Mouse (Mus musculus) CD4-positive, CD25-positive, alpha-beta regulatory T cell, adult 2 months (primary cell): ENCODE measurements at regions not wholly inside any gene's neighbourhood (a gene's known extent, or its start where the extent isn't known, plus 50 kb on each side); places are given as distances from the start of the nearest gene placed in this dataset.
"Not testable (repeated sequence)": the region's sequence is repeated elsewhere in the genome, so short reads cannot be mapped to it uniquely, and the experiment has no call there.

Experiments used
- DNase-seq: peaks from one replicate; pipeline ENCODE4 v3.0.0-alpha.2; 2012; ENCODE audit warnings: low read depth, low spot score

DNA sequence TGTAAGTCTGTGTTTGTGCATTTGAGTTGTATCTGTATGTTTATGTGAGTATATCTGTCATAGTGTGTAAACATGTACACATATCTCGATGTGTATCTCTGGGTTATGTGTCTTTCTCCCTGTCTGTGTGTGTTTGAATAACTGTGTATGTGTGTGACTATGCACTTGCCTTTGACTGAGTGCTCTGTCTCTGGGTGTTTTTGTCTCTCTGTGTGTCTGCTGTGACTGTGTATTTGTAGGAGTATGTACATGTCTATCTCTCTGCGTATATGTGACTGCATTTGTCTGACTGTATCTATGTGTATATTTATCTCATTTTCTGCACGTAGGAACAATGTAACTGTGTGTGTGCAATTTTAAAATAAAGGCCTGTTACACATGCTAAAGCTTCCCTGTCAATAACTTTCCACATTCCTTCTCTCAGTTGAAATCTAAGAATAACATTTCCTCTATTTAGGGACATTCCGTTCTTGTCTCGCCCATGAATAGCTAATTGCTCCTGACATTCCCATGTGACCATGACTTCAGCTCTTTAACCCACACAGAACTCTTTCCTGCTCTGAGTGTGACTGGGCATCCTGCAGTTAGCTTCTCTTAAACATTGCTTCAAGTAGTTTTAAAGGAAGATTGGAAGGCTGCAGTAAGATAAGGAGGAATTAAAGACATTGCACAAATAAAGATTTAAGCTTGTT is 257.2 kb upstream of the Klf6 start:
- no peak for DNase-seq

DNA sequence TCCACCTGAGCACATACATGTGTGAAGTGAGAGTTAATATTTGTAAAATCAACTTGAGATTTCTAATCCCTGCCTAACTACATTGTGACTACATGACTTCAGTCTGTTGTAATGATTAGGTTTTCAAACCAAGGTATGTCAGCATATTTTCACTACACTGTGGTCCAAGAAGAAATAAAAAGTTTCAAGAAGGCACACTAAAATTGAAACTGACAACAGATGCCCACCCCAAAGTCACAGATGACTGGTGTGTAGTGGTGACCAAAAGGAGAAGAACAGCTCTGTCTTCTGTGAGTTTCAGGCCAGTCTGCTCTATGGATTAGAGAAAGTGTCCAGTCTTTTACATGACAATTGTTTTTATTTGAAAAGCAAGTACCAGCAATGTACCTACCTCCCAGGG is 255.9 kb upstream of the Klf6 start:
- no peak for DNase-seq

DNA sequence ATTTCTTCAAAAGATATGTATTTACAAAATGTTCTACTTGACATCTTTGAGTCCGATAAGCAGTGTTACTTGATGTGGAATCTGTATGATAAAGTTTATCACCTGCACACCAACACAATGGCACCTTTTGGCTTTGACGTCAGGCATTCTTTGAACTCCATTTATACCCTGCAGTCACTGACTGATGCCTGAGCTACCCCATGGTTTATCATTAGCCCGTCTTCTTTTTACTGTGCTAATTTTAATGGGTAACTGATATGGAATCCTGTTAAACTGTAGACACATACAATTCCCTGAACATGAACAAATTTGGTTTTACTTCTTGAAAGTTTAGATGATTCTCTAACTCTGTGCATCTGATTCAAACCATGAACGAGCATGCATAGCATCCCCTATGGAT is 253.8 kb upstream of the Klf6 start:
- no peak for DNase-seq

DNA sequence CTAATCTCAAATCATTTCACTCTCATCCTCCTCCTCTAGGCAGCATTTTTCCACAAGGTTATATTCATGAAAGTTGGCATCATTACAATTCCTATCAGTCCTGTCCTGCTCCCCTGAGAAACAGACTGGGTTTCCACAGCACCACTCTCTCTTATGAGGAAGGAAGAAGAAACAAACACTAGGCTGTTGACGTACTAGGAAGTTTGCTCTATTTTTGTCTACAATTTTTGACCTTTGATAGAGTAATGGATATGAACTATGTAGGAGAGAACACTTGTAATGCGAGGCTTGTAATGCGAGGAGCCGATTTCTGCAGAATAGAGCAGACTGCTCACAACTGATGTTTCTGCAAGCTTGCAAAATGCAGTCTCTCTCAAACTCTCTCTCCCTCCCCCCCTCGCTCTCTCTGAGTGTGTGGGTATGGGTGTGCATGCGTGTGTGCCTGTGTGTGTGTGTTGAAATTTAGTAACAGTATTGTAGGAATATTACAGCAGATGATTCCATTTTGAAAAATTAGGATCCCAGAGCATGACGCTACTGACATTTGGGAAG is 247.0 kb upstream of the Klf6 start:
- no peak for DNase-seq

DNA sequence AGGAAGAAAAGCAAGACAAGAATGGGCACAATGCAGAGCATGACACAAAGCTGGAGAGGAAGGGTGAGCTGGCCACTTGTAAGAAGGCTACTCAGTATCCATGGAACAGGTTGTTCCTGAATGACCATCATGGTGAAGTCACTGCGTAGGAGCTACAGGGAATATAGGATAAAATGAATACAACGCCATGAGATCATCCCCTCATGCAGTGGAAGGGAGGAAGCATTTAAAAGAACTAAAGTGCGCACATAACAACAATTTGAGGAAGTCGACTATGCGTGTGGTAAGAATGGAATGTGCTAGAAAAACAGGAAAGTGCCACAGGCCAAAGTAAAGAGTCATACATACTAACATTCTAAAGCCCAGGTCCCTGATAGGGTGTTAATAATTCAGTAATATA is 246.4 kb upstream of the Klf6 start:
- no peak for DNase-seq

DNA sequence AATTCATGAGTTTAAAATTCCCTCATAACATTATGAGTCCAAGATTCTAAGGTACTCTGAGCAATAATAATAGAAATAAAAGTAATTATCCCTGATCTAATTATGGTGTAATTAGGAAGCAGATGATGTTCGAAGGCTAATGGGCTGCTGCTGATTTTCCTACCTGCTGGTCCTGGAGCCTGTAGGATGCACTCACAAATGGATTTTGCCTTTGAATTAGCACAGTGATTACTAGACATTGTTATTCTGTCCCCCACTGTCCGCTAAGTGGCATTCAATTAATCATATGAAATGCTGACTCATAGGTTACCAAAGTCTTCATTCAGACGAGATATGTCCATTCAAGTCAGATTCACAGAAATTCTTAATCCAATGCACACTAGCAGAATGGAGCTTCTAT is 246.0 kb upstream of the Klf6 start:
- DNase-seq: no peak

DNA sequence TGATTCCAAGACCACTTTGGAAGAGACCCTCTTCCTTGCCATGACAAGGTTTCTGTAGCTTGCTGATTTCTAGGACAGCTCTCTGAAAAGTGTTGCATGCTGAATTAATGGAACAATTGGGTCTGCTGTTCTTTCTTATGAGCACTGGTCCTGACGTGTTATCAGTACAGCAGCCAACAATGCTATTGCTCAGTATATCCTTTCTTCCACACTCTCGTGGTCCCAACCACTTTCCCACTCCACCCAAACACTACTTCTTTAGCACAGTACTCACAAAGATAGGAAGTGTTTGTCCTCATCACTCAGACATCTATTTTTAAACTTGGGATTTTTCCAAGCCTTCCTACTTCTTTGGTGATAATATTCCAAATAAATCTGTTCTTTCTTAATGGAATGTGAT is 233.2 kb upstream of the Klf6 start:
- no peak for DNase-seq

DNA sequence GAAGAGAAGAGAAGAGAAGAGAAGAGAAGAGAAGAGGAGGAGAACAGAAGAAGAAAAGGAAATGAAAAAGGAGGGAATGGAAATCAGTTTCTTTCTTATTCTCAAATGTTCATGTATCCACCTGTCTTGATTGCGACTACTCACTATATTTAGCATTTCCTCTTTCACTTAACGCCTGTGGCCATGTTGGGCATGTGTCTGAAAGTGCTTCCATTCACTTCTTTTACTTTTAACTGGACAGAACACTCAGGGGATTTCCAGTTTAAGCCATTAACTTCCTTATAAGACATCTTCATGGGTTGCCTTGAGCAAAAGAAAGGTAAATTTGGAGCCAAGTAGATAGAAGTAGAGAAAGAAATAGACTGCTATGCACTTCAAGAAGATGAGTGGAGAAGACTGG is 226.3 kb upstream of the Klf6 start:
- no peak for DNase-seq

DNA sequence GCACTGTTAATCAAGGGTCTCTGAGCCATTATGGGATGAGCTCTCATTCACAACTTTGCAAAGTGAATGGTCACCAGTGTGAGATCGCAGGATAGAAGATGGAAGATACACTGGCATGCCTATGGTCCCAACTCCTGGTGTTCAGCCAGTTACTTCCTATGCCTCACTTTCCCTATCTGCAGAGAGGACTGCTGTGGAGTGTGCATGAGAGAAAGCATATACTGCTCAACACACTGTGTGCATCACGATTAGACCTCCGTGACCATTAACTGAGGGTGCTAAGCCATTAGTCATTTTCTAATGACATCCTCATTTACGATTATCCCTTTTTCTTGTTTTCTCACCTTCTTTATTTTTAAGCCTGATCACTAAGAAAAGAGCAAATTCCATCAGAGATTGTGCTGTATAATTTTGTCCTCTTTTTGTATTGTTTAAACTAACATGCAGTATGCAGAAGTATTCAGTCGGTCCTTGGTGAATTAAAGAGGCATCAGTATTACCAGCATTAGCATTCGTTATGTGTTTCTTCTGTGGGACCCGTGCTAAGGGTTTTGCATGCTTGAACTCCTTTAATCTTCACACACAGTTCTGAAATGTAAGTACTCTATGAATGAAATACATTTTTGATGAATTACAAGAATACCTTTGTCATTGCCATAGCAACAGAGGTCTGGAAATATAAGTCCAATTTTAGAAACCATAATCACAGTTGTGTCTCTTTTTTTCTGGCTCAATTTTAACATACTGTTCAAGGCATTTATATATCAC is 219.4 kb upstream of the Klf6 start:
- DNase-seq: no peak

DNA sequence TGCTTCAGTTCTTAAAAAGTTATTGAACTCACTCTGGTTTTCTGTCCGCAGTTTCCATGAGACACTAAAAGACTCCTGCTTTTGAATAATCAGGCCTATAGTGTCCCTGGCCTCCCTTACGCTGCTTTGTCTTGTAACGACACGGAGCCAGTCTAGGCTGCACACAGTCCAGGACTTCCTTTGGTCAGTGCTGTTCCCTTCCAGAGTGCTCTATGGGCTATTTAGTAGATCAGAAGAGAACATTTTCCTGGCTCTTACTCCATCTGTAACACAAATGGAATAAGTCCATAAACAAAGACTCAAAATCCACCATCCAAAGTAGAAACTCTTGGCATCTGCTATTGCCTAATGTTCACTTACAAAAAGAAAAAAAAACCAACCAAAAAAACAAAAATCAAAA is 213.0 kb upstream of the Klf6 start:
- no peak for DNase-seq

DNA sequence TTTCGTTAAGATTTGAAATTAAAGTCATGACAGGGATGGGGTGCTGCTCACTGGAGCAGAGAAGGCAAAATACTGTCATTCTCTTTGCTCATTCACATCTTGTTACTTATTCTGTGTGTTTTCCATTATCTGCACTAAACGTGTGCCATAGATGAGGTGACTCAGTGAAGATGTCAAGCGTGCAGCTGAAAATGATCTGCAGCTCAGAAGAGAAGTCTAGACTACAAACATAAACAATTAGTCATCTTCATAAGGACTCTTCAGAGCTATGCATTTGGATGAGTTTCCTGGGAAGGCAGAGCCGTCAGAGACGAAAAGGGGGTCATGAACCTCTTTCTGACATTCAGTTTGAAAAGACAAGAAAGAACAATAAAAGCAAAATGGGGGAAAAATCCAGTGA is 203.7 kb upstream of the Klf6 start:
- DNase-seq: no peak

DNA sequence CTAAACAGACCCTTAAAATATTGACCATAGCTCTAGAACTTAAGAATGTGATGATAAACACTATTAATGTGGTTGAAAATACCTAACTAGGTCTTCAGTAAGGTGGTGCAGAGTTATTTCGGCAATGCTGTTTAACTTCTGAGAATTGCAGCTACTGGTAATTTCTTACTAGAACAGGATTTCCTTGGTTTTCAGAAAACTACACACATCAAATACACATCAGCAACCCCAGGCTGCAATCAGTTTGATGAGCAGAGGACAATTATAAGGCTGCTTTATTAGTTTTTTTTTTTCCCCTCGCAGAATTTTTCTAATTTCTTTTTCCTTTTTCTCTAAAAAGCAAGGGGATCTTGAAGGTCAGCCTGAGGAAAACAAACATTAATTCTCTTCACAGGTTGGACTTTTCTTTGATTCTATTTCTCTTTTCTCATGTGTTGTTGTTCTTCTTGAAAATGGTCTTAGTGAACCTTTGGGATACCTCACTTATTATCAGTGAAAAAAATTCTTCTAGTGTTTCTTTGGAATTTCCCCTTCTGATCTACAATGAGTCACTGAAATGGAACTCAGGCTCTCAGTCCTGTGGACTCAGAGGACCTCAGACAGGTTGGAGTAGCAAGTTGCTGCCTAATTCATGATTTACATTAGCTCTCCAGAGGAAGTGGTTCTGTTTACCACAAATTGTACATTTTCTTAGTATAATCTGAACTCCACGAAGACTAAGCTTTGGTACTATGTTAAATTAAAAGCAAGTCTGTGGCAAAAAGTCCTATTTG is 194.9 kb upstream of the Klf6 start:
- peak; percentile 47 for DNase-seq

DNA sequence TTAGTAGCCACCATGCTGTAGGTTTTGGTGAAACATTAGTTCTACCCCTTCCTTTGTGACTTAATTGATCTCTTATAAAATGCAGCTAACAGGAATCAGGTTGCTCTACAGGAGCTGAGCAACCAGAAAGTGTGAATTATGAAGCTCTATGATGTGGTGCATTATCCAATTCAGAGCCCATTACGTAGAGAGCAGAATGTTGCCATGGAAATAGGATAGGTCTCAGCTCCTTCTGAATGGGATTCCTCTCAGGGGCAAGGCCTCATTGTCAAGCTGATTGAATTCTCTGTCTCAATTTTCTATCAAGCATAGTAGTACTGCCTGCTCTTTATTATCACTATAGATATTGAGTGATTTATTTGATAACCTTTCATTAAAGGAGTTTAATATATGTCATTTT is 185.6 kb upstream of the Klf6 start:
- DNase-seq: no peak

DNA sequence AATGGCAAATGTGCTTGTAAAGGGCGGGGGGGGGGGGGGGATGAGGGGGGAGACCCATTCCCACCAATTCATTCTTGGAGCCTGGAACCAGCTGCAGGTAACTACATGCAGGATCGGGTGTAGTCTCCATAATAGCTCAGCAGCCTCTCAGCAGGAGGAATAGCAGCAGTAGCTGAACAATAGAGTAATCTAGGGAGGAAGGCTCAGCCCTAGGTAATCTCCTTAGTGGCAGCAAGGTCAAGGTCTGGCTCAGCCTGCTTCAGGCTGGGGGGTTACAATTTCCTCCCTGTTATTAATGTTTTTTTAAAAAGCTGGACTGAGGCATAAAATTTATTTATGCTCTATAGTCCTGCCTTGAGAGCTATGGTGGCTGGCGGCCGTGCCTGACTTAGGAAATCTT is 171.2 kb upstream of the Klf6 start:
- no peak for DNase-seq

DNA sequence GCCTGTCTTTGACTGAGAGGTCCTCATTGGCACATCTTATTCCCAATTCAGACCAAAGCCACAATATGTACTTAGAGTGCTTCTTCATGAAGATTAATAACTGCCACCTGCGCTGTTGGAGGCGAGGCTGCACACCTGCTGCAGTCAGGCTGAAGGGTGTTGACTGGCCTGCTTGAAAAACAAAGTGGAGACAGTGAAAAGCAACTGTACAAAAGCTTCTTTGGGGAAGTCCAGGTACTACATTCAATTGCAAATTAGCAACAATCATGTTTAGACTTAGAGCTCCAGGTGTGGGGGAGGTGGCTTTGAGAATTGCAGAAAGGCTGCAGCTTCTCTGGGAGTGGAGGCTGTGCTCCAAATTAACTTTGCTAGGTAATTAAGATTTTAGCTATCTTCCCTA is 170.6 kb upstream of the Klf6 start:
- not testable (repeated sequence) for DNase-seq

DNA sequence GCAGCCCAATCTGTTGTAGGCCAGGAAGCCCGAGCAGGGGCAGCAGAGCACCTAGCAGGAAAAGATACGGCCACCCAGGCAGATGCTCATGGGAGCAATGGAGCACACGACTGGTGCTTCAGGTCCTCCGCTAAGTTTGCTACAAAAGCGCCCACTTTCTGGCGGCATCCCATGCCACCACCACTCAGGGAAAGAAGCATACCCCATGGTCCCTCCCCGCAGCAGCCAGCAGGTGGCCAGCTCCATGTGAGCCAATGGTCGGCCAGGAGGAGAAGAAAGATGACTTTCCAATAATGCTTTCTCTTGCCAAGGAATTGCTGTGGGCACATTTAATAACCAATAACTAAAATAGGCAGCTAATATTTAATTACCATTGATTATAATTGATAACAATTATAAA is 166.7 kb upstream of the Klf6 start:
- peak; percentile 40 for DNase-seq

DNA sequence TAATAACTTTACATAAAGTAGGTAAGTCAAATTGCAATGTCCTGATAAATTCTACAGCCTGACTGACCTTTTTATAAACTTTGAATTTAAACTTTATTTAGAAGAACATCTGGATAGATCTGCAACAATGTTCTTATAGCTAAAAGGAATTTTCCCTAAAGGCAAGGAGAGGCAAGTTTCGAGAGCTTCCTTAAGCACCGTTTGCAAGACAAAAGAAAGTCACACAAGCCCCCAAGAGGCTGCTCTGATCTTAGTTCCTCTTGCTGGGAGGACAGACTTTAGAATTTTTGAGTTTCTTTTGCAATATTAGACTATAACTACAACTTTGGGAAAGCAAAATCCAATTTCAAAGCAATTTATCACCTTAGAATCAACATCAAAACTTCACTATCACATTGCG is 165.7 kb upstream of the Klf6 start:
- DNase-seq: not testable (repeated sequence)

DNA sequence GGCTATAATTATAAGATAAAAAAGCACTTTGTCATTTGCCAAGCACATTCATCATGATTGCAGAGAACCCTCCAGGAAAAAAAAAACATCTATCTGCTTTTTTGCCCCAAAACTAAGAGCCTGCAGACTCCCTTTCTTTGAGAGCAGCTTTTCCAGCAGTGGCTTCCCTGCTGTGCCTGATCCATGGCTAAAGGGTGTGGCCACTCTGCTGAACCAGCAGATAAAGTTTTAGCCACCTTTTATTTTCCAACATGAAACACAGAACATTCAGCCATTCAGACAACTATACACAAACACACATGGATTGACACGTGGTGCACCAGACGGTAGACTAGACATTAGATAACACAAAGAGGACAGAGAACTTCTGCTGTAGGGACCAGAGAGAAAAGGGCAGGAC is 164.9 kb upstream of the Klf6 start:
- DNase-seq: no peak

DNA sequence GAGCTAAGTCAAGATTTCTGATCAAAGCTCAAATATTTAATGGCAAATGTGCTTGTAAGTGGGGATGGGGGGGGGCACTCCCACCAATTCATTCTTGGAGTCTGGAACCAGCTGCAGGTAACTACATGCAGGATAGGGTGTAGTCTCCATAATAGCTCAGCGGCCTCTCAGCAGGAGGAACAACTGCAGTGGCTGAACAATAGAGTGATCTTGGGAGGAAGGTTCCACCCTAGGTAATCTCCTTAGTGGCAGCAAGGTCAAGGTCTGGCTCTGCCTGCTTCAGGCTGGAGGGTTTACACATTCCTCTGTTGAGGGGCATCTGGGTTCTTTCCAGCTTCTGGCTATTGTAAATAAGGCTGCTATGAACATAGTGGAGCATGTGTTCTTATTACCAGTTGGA is 164.0 kb upstream of the Klf6 start:
- not testable (repeated sequence) for DNase-seq

DNA sequence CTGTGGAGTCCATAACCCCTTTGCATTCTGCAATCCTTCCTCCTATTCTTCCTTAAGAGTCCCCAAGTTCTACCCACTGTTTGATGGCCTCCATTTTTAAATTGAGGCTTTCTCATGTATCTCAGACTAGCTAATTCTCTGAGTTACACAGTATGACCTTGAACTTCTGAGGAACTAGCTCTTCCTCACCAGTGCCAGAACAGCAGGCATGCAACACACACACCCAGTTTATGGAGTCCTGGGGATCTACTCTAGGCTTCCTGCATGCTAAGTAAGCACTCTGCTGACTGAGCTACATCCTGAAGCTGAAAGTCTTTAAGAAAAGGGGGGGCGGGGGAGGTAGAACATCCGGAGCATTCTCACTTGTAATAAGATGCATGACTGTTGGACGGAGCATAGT is 159.2 kb upstream of the Klf6 start:
- peak; percentile 25 for DNase-seq

DNA sequence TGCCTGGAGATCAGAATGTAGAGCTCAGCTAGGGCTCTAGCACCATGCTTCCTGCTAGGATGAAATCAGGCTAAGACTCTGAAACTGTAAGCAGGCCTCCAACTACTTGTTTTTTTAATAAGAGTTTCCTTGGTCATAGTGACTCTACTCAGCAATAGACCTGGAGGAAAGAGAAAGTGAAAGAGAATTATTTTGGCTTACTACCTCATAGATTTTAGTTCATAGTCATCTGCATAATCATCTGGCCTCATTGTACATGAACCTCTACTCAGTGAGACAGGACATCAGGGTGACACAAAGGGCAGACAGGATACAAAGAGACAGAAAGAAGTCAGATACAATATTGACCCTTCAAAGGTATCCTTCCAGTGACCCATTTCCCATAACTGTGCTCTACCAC is 156.3 kb upstream of the Klf6 start:
- DNase-seq: peak; percentile 55

DNA sequence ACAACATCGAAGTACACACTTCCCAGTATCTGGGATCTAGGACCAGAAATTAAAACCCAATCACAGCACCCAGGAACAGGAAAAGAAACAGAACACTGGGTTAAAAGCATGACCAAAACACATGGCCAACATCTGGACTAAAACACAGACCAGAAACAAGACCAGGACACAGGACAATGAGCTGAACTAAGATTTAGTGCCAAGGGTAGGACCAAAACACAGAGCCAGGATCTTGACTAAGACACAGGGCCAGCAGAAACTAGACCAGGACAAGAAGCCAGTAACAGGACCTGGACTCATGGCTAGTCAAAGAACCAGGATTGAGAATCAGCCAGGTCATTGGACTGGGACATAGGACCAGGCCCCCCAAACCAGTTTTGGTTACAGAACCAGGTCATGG is 149.6 kb upstream of the Klf6 start:
- DNase-seq: no peak
